Mouse (Mus musculus): ENCODE measurements around the gene Sult6b2. TPM values are rescaled to one million over a fixed set of nuclear protein-coding genes. Genes with fewer than 3 reads are reported as not detected.

Sult6b2 gene
- polyA plus RNA-seq, 1 experiment from 2014 or later: not detected

Other genes starting within 250 kb of the Sult6b2 start
- gene Kcnj8, start 232.9 kb downstream of the Sult6b2 start, polyA plus RNA-seq (2014; fragmentation: Nextera tagmentation; extraction: Ambion mirVana): 0.13 and 0.19 TPM in 2 replicates
- 0.47 and 0.77 TPM in 2 replicates for gene Abcc9, start 102.2 kb downstream of the Sult6b2 start, polyA plus RNA-seq (2014; fragmentation: Nextera tagmentation; extraction: Ambion mirVana)
- gene Cmas, start 47.8 kb downstream of the Sult6b2 start, polyA plus RNA-seq (2014; fragmentation: Nextera tagmentation; extraction: Ambion mirVana): 84.5 and 91.9 TPM in 2 replicates
- gene St8sia1, start 159.9 kb upstream of the Sult6b2 start, polyA plus RNA-seq (2014; fragmentation: Nextera tagmentation; extraction: Ambion mirVana): 0.67 and 0.75 TPM in 2 replicates